Mouse (Mus musculus) T-helper 1 cell (primary cell): ENCODE measurements at regions not wholly inside any gene's neighbourhood (a gene's known extent, or its start where the extent isn't known, plus 50 kb on each side); places are given as distances from the start of the nearest gene placed in this dataset.

Experiments
- in situ Hi-C: fragments of 300-600 bp; cut with MboI, MseI; formaldehyde crosslinking; loops from one replicate; pipeline ENCODE4 v1.15.1; 2025; ENCODE audit warnings: high pct_unique_total_duplicates

DNA sequence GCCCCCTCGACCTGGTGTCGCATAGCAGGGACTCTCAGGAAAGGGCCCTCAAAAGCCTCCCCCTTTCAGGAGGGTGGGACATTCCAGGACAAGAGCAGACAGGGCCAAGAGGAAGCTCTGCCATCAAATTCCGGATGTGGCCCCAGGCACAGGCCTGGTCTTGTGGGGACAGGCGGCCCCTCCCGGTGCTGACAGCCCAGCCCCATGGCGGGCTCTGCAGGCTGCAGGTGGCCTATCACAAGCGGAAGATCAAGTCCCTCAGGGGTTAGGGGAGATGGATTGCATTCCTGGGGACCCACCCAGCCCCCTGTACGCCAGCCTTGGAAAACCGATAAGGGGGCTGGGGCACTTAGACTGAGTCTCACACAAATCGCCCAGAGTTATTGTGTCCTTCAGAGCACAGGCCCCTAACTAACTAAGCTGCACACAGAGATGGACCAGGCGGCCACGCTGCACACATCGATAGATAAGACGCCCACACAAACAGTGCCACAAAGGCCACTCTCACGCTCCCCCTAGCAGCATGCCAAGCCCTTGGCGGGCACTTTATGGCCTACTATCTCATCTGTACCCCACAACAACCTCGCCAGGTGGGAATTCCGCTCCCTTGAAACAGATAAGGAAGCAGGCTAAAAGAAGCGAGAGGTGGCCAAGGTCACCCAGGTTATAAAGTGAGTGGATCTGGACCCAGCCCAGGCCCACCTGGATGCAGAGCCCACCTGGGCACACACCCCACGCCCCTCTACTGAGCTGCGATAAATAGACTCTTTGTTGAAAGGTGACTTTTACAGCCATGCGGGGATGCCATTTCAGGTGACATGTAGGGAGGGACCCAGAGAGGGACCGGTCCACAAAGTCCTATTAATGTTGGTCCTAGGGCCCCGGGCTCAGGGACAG, 55.5 kb downstream of the Gm5294 start:
- in situ Hi-C loops, result loop anchor here (10.0 kb wide), 1 partner anchor 459 kb away; no protein-coding TSS in a partner anchor

DNA sequence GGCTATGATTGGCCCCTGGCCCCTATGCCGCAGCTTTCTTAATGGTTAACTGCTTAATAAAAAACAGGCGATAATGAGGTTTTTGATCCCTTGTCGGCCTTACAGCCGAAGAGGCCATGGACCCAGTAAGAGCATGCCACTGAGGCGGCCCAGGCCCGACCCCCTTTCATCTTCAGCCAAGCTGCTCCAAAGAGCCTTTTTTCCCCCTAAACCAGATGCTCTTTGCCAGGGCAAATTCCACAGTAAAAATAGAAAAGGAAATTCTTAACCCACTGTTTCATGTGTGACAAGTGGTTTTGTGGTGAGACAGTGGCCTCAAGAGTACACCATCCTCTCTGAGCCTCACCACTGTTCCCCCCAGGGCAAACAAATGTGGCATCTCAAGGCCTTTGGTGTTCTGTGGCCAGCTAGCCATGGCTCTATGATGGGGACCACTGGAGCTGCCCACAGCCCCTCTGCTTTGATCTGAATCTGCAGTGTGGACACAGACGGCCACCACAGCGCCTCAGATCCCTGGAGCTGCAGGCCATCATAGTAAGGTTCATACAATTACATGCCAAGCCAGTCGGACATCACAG, 61.9 kb downstream of the Gm5294 start:
- in situ Hi-C loops, result no loop called here

DNA sequence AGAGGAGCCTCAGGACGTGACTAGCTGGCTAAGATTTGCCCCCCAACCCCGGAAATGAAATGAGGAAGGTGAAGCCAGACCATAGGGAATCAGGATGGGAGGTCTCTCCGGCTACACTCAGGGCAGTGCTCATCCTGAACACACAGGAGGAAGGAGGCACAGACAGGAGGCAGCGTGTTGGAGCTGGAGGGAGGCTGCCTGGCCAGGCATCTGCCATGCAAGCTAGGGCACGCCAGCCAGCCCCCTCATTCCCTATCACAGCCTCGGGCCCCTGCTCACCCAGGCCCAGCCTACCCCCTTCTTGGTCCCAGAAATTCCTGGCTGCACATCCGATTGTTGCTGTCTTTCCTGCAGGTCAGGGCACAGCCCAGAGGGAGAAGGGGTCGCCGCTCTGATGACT, 63.7 kb downstream of the Gm5294 start:
- in situ Hi-C loops, result no loop called here

DNA sequence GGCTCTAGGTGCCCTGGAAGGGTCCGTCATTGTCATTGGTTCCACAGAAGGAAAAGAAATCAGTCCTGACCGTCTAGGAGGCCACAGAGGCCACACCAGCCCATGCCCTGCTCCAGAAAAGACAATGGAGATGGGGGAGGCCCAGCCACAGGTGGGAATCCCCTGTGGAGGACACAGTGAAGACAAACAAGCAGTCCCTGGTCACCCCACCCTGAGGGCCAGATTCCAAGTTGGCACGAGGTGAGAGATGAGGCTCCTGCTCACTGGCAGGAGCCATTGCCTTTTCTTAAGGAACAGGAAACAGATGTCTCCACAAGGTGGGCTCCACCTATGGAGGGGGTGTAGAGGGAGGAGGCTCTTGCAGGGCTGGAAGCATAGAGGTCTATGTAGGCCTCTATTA, 66.0 kb downstream of the Gm5294 start:
- in situ Hi-C loops, result no loop called here

DNA sequence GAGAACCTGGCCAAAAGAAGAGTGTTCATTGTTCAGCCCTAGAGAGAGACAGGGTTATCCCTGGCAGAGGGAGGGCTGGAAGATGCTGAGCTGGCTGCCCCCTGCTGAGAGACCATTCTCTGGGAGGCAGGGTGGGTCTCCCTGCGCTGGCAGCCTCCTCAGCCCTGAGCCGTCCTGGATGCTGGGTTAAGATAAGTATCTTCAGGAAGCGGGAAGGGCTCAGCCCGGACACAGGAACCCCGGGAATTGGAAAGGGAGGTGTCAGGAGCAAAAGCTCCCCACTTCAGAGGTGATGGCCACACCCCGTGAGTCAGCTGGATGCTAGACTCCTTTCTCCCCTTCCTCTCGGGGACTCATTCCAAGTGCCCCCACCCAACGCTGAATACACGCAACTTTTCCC, 68.9 kb downstream of the Gm5294 start:
- in situ Hi-C loops, result no loop called here

DNA sequence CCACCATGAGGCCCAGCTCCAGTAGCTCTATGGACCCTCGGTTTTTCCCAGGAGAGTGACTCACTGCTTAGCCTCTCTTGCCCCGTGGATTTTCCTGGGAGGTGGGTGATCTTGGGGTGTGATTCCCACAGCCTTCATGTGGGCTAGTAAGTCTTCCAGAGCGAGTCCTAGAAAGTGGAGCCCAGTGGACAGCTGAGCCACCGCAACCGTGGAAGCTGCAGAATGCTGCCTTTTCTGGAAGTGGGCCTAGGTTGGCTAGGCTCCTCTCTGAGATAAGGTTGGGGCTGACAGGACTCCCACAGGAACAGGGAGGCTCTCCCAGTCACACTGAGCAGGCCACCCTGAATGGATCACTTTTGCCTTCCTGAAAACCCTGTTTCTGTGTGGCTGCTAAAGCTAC, 69.9 kb downstream of the Gm5294 start:
- in situ Hi-C loops, result no loop called here

DNA sequence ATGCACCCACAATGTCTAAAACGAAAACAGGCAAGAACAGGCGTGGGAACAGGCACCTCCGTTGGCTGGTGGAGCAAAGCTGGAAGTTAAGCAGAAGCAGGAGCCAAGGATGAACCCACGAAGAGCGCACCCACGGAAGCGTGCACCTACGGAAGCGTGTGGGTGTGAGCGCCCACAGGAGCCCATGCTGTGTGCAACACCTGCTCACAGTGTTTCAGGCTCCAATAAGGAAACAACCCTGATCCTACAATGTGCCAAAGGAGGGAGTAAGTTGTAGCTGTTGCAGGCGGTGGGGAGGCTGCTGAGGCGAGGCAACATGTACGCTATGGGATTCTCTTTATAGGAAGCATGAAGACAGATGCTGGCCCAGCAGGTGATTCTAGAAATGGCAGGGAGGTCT, 74.6 kb downstream of the Gm5294 start:
- in situ Hi-C loops, result no loop called here

DNA sequence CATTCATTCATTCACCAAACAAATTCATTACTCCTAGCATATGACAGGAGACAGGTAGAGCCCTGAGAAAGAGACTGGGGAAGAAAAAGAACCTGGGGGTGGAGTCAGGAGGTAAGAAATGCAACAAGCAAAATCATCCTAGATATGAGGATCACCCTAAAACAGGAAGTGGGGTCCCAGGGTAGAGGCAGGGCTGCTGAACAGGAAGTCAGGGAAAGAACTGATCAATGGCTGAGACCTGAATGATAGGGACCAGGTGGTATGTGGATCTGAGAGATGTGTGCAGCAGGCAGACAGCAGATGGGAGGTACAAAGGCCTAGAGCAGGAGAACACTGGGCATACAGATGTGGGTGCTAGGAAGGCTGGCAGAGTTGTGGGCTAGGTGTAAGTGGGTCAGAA, 77.4 kb downstream of the Gm5294 start:
- in situ Hi-C loops, result no loop called here

DNA sequence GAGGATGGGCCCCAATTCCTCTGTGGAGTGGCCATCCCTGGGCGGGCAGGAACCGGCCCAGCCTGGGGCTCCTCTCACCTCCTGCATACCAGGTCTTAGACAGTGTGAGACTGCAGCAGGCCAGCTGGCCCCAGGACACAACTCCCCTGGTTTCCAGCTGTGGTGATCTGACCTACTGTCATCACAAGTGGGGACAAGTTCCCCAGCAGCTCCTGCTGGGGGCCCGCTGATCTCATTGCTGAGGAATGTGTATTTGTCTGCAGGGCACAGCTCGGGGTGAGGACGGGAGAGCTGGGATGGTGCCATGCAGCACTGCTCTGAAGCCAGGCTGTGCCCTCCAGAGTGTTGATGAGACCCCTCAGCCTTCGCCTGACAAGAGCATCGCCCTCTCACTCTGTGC, 78.6 kb downstream of the Gm5294 start:
- in situ Hi-C loops, result no loop called here

DNA sequence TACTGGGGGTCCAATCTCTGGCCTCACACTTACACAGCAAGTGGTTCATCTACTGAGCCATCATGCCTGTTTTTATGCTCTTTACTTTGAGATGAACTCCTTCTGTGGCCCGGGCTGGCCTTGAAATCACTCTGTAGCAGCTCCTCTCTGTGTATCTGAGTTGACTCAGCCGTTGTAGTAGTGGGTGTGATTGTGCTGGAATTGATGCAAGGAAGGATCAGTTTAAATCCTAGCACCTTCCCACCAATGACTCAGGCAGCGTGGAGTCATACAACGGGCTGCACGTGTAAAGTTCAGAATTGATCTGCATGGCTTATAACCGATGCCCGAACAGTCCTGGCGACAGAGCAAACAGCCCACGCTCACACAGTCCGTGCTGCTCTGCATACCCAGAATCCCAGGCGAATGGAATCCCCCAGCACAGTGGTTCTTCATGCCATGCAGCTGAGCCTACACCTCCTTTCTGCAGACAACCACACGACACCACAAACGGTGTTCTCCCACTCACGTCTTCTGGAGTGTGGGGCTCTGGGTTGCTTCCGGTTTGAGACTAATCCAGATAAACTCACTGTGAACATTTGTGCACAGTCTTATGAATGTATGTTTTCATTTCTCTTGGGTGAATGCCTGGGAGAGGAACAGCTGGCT, 81.2 kb downstream of the Gm5294 start:
- in situ Hi-C loops, result no loop called here

DNA sequence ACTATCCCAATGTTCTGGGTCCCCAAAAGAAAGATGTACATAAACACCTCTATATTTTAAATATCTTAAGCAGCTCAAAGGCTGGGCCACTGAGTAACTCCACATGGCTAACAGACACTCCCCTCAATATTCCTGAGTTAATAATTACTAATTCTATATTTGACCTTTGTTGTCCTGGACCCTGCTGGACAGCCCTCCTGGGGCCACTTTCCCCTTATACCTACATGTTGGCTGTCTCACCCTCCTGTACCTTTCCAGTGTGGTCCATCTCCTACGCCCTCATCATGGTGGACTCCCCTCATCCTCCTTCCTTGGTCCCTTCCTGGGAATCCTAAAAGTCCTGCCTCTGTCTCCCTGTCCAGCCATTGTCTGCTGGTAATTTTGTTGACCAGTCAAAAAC, 82.4 kb downstream of the Gm5294 start:
- in situ Hi-C loops, result no loop called here

DNA sequence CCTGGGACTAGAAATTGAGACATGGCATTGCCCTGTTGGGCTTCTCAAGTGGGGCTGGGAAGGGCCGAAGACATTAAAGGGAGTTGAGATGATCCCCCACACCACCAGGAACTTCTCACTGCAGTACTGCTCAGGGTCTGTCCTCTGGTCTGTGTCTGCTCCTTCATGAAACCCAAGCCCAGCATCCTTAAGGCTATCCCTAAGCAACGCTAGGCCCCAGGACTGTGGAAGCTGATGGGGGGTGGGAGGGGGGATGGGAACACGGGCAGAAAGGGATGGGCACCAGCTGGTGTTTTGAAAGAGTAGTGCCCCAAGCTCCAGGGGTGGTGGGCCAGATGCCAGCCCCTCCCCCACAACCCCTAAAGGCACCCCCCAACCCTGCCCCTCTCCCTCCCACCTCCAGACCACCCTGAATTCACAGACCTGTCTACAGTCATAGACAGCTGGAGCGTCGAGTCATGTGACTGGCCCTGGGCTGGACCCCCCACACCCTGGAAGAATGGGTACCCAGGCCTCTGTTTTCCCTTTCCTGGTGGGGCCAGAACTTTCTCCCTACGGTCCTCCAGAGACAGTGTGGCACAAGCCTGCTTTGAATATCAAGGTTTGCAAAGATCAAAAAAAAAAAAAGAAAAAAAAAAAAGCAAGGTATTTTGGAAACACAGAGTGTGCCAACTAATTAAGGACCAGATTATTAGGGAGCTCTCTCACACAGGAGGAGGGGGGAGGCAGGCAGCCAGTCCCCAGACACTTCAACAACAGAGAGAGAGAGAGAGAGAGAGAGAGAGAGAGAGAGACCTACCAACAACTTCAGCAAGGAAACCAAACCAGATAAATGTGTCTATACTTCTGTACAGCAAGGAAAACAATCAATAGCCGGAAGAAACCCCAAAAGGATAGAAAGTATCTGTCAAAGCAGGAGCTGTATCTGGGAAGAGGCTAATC, 85.1 kb downstream of the Pdgfa start:
- in situ Hi-C loops, result no loop called here

DNA sequence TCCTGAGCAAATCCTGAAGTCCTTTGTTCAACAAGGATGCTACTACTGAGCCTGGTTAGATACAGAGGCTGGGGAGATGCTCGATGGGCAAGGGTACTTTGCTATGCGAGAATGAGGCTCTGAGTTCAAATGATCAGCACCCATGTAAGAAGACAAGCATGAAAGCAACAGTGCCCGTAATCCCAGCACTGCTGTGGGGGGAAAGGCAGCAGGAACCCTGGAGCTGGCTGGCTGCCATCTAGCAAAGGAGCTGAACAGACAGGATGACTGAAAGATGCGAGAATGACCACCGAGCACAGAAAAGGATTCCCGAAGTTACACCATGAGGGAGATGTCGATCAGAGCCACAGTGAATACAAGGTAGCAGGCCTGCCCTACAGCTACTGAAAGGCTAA, 84.5 kb downstream of the Pdgfa start:
- in situ Hi-C loops, result no loop called here

DNA sequence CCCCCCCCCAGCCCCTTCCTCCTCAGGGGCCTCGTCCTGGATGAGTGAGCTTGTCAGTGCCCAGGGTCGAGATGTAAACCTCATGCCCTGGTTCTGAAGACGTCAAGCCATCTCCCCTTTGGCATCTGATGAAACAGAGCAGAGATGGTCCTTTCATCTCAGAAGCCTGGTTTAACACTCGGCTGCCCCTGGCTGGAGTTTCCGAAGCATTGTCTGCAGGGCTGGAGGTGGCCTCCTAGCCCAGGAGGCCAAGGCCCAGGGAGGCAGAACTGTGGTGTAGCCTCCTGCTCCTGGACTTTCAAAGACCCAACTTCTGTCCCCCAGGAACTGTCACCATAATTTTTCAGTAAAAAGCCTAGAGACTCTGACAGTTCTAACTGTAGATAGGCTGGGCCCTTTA, 82.1 kb downstream of the Pdgfa start:
- in situ Hi-C loops, result no loop called here

DNA sequence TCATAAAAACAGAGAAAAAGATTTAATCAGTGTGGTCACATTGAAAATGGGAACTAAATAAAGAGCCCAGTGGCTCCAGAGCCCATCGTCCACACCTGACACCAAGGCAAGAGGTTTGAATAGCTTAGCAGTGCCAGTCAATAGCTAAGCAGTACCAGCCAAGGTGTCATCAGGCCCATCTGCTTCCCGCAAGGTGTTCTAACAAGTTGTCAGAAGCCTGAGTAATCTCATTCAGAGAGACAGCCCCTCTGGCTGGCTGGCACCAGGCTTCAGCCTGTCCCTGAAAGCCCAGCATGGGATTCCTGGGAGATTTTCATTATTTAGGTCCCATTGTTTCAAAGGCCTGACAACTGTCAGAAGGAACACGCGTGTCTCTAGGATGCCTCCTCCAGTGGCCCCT, 81.7 kb downstream of the Pdgfa start:
- in situ Hi-C loops, result no loop called here

DNA sequence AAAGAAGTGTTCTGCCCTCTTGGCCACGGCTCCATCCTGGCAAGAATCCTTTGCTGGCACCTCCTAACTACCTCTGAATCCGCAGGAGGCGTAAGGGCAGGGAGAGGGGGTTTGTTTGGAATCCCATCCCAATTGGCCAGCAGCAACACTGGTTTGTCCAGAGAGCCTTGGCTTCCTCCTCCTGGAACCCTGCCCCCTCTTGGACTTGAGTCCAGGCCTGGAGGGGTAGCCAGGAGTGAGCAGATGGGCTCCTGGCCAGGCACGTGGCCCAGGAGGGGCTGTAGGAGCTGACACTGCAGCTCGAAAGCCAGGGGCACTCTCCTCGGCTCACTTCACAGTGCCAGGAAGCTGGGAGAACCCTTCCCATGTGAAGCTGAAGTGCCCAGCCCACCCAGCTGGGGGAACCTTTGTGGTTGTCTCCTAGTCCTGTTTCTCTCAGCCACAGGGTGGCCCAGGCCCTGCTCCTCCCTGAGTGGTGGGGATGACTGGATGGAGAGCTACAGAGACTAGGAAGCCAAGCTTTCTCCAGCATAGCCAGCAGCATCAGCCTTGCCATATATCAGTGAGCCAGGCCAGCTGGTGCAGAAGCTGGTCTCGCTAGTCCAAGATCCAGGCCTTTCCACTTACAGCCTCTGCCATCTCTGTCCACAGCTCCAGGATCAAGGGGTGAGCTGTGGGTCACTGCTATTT, 76.9 kb downstream of the Pdgfa start:
- in situ Hi-C loops, result no loop called here

DNA sequence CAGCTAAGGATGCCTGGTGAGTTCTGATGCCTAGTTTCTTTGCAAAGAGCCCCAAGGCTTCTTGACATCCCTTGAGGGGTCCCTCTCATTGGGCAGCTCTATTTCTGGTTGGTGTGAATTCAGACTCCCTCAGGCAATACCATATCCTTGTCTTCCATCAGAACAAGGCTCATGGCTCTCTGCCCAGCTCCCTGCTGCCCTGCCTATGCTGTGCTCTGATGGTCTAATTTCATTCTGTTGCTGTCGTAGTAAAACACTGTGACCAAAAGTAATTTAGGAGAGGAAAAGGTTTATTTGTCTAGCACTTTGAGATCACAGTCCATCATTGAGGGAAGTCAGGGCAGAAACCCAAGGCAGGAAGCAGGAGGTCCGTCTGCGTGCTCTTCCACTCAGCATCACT, 75.1 kb downstream of the Pdgfa start:
- in situ Hi-C loops, result no loop called here
